Mouse (Mus musculus) spleen, embryonic (tissue): ENCODE results near the gene Sugct.
"Not testable (repeated sequence)": the region's sequence is repeated elsewhere in the genome, so short reads cannot be mapped to it uniquely, and the experiment has no call there.

Experiments used
- CTCF ChIA-PET: fragments of 350-600 bp; sonication (Branson Sonifier 250); formaldehyde crosslinking; loops from one replicate; lab custom pipeline; 2022; lab: Charles Lee

Sugct gene

GRCm38 (mm10) chr13:16901424-16901823 is 793.9 kb downstream of the Sugct start:
- CTCF ChIA-PET = no interaction called here

- CTCF ChIA-PET = no interaction called here
Observed at GRCm38 (mm10) chr13:16898084-16898792, 797.1 kb downstream of the Sugct start.

- CTCF ChIA-PET = no interaction called here
Observed at GRCm38 (mm10) chr13:16878056-16878455, 817.3 kb downstream of the Sugct start.

GRCm38 (mm10) chr13:16859986-16860385 is 835.4 kb downstream of the Sugct start:
- CTCF ChIA-PET = no interaction called here

GRCm38 (mm10) chr13:16847236-16847635 is 848.1 kb downstream of the Sugct start:
- CTCF ChIA-PET = no interaction called here

- CTCF ChIA-PET = no interaction called here
Observed at GRCm38 (mm10) chr13:16840994-16841393, 854.4 kb downstream of the Sugct start.

GRCm38 (mm10) chr13:16838409-16838808 is 856.9 kb downstream of the Sugct start:
- CTCF ChIA-PET = no interaction called here

- CTCF ChIA-PET = no interaction called here
Observed at GRCm38 (mm10) chr13:16835111-16835510, 860.2 kb downstream of the Sugct start.

GRCm38 (mm10) chr13:16833069-16833468 is 862.3 kb downstream of the Sugct start:
- CTCF ChIA-PET = no interaction called here

GRCm38 (mm10) chr13:16831840-16832239 is 863.5 kb downstream of the Sugct start:
- CTCF ChIA-PET = no interaction called here

- CTCF ChIA-PET = not testable (repeated sequence)
Observed at GRCm38 (mm10) chr13:16830291-16830690, 865.1 kb downstream of the Sugct start.

GRCm38 (mm10) chr13:16829589-16829988 is 865.8 kb downstream of the Sugct start:
- CTCF ChIA-PET = no interaction called here

- CTCF ChIA-PET = no interaction called here
Observed at GRCm38 (mm10) chr13:16825619-16826018, 869.7 kb downstream of the Sugct start.

- CTCF ChIA-PET = no interaction called here
Observed at GRCm38 (mm10) chr13:16821785-16822184, 873.6 kb downstream of the Sugct start.

GRCm38 (mm10) chr13:16817471-16817870 is 877.9 kb downstream of the Sugct start:
- CTCF ChIA-PET = no interaction called here

- CTCF ChIA-PET = no interaction called here
Observed at GRCm38 (mm10) chr13:16816747-16817146, 878.6 kb downstream of the Sugct start.

GRCm38 (mm10) chr13:16812268-16812667 is 883.1 kb downstream of the Sugct start:
- CTCF ChIA-PET = no interaction called here
